Mouse (Mus musculus) ES-Bruce4 (cell line): ENCODE data around the gene Mex3a.

Source experiments
- CTCF ChIP-seq: IDR thresholded peaks from one replicate; pipeline ENCODE4 v1.8.1; 2011; ENCODE audit warnings: low read depth, low read length
- EP300 ChIP-seq: IDR thresholded peaks from 2 replicates; pipeline ENCODE4 v1.6.1; 2011; ENCODE audit warnings: low read depth, low read length; ENCODE audit not compliant: insufficient read depth
- POLR2A ChIP-seq: IDR thresholded peaks from one replicate; pipeline ENCODE4 v1.8.1; 2011; ENCODE audit warnings: low read length; ENCODE audit not compliant: insufficient read depth

GRCm38 (mm10) chr3:88525021-88525420 is 7.2 kb upstream of the Mex3a start:
- TF ChIP-seq POLR2A, result no peak
- TF ChIP-seq CTCF, result no peak
- TF ChIP-seq EP300, result no peak
